Mouse (Mus musculus): ENCODE measurements at regions not wholly inside any gene's neighbourhood (a gene's known extent, or its start where the extent isn't known, plus 50 kb on each side); places are given as distances from the start of the nearest gene placed in this dataset.

- Histone ChIP-seq H3K4me3 (ENCODE audit: low read depth, low read length) (no peak overlapping the region), H3K9ac (replicated peaks; ENCODE audit: low read depth, low read length) (no peak overlapping the region), H3K27ac (ENCODE audit: low read depth) (no peak overlapping the region), H3K4me2 (ENCODE audit: low read depth, low read length) (no peak overlapping the region), H3K9me3 (replicated peaks; ENCODE audit: control insufficient read depth, low read length) (peaks cover 1% of the 10 kb centered on the region; the same call in 1 of the 2 replicates), H3K27me3 (ENCODE audit: control insufficient read depth, insufficient read depth, low read length) (no peaks in the 10 kb centered on the region), H3K36me3 (replicated peaks; ENCODE audit: control insufficient read depth, insufficient read depth, low read length) (no peaks in the 10 kb centered on the region), H3K4me1 (ENCODE audit: control insufficient read depth, insufficient read depth) (no peaks in the 10 kb centered on the region)
- DNase-seq (ENCODE audit: low spot score) (no peak), ATAC-seq (ENCODE audit: insufficient read depth, low read depth) (no peak)
- TF ChIP-seq EP300 (IDR thresholded peaks at IDR 0.05; ENCODE audit: low read depth) (no peak), CTCF (IDR thresholded peaks at IDR 0.05; ENCODE audit: low read depth) (no peak)
- whole genome bisulfite sequencing = 70% methylated on average over 3 of the region's 3 CpGs
Measured at GRCm38 (mm10) chr5:15822989-15823388, 108.9 kb upstream of the Speer4c start.

DNA sequence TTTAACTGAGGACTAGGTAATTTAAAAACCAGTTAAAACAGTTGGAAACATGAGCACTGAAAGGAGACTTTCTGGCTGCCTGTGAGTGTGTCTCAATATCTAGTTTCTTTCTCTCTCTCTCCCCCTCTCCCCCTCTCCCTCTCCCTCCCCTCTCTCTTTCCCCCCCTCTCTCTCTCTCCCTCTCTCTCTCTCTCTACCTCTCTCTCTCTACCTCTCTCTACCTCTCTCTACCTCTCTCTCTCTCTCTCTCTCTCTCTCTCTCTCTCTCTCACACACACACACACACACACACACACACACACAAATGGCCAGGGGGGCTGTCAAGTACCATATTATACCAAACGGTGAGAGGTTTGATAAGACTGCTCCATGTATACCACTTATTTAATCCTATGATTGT is 103.0 kb upstream of the Cacna2d1 start:
- H3K27ac ChIP-seq (ENCODE audit: low read depth) = no peak overlapping the region
- no peak overlapping the region for H3K9ac ChIP-seq (replicated peaks; ENCODE audit: low read depth, low read length)
- H3K9me3 ChIP-seq (replicated peaks; ENCODE audit: control insufficient read depth, low read length) = peaks cover 5% of the 10 kb centered on the region; the same call in 1 of the 2 replicates
- no peak overlapping the region for H3K4me2 ChIP-seq (ENCODE audit: low read depth, low read length)
- ATAC-seq (ENCODE audit: insufficient read depth, low read depth) (no peak), DNase-seq (ENCODE audit: low spot score) (no peak)
- H3K4me1 ChIP-seq (ENCODE audit: control insufficient read depth, insufficient read depth) = no peaks in the 10 kb centered on the region
- H3K36me3 ChIP-seq (replicated peaks; ENCODE audit: control insufficient read depth, insufficient read depth, low read length) = no peaks in the 10 kb centered on the region
- H3K27me3 ChIP-seq (ENCODE audit: control insufficient read depth, insufficient read depth, low read length) = no peaks in the 10 kb centered on the region
- no peak for TF ChIP-seq CTCF (IDR thresholded peaks at IDR 0.05; ENCODE audit: low read depth)
- no peak for TF ChIP-seq EP300 (IDR thresholded peaks at IDR 0.05; ENCODE audit: low read depth)
- no peak overlapping the region for H3K4me3 ChIP-seq (ENCODE audit: low read depth, low read length)
- 69% methylated on average over 1 of the region's 1 CpGs for WGBS

DNA sequence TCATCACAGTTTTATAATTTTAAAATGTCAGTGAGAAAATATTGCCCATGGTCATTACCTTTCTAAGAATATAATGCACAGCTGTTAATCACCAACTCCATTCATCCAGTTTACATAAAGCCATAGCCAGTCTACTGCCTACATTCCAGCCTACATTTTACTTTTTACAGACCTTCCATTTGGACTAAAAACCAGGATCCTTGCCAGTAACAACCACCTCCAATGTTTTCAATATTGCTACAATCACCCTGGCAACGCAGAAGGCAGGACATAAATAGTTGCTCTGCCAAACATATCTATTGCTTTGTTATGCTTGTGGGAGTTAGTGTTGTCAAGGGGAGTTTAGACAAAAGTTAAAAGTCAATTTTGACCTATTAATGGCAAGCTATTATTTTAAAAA is 102.2 kb upstream of the Cacna2d1 start:
- Histone ChIP-seq H3K27me3 (ENCODE audit: control insufficient read depth, insufficient read depth, low read length) (no peaks in the 10 kb centered on the region), H3K4me2 (ENCODE audit: low read depth, low read length) (no peak overlapping the region), H3K4me3 (ENCODE audit: low read depth, low read length) (no peak overlapping the region), H3K9me3 (replicated peaks; ENCODE audit: control insufficient read depth, low read length) (peaks cover 5% of the 10 kb centered on the region; the same call in 1 of the 2 replicates), H3K9ac (replicated peaks; ENCODE audit: low read depth, low read length) (no peak overlapping the region), H3K4me1 (ENCODE audit: control insufficient read depth, insufficient read depth) (no peaks in the 10 kb centered on the region), H3K27ac (ENCODE audit: low read depth) (no peak overlapping the region), H3K36me3 (replicated peaks; ENCODE audit: control insufficient read depth, insufficient read depth, low read length) (no peaks in the 10 kb centered on the region)
- no peak for ATAC-seq (ENCODE audit: insufficient read depth, low read depth)
- WGBS = 54% methylated on average over 1 of the region's 1 CpGs
- TF ChIP-seq EP300 (IDR thresholded peaks at IDR 0.05; ENCODE audit: low read depth) (no peak), CTCF (IDR thresholded peaks at IDR 0.05; ENCODE audit: low read depth) (no peak)
- DNase-seq (ENCODE audit: low spot score) = peak; percentile 16

GRCm38 (mm10) chr5:15838108-15838972 is 96.2 kb upstream of the Cacna2d1 start:
- H3K36me3 ChIP-seq (replicated peaks; ENCODE audit: control insufficient read depth, insufficient read depth, low read length) = no peaks in the 10 kb centered on the region
- ATAC-seq (ENCODE audit: insufficient read depth, low read depth) = 0 out of 2 replicates have a peak, but pooled peaks have one; percentile 44
- TF ChIP-seq EP300 (IDR thresholded peaks at IDR 0.05; ENCODE audit: low read depth) (no peak), CTCF (IDR thresholded peaks at IDR 0.05; ENCODE audit: low read depth) (peak; percentile 91)

GRCm38 (mm10) chr5:15846790-15847189 is 87.7 kb upstream of the Cacna2d1 start:
- H3K36me3 ChIP-seq (replicated peaks; ENCODE audit: control insufficient read depth, insufficient read depth, low read length) = no peaks in the 10 kb centered on the region
- ATAC-seq (ENCODE audit: insufficient read depth, low read depth) (no peak), DNase-seq (ENCODE audit: low spot score) (no peak)
- no peaks in the 10 kb centered on the region for H3K9me3 ChIP-seq (replicated peaks; ENCODE audit: control insufficient read depth, low read length)
- H3K4me2 ChIP-seq (ENCODE audit: low read depth, low read length) = no peak overlapping the region
- no peak overlapping the region for H3K27ac ChIP-seq (ENCODE audit: low read depth)
- no peak for TF ChIP-seq CTCF (IDR thresholded peaks at IDR 0.05; ENCODE audit: low read depth)
- TF ChIP-seq EP300 (IDR thresholded peaks at IDR 0.05; ENCODE audit: low read depth) = no peak
- no peaks in the 10 kb centered on the region for H3K4me1 ChIP-seq (ENCODE audit: control insufficient read depth, insufficient read depth)
- H3K27me3 ChIP-seq (ENCODE audit: control insufficient read depth, insufficient read depth, low read length) = no peaks in the 10 kb centered on the region
- H3K9ac ChIP-seq (replicated peaks; ENCODE audit: low read depth, low read length) = no peak overlapping the region
- no peak overlapping the region for H3K4me3 ChIP-seq (ENCODE audit: low read depth, low read length)
- WGBS = 84% methylated on average over 2 of the region's 2 CpGs

More at GRCm38 (mm10) chr5:15838108-15838972, 96.2 kb upstream of the Cacna2d1 start:
- Histone ChIP-seq H3K9me3 (replicated peaks; ENCODE audit: control insufficient read depth, low read length) (no peaks in the 10 kb centered on the region), H3K4me2 (ENCODE audit: low read depth, low read length) (peak overlapping the region; percentile 21; the same call in 1 of the 2 replicates), H3K27ac (ENCODE audit: low read depth) (no peak overlapping the region), H3K27me3 (ENCODE audit: control insufficient read depth, insufficient read depth, low read length) (no peaks in the 10 kb centered on the region), H3K4me3 (ENCODE audit: low read depth, low read length) (no peak overlapping the region), H3K4me1 (ENCODE audit: control insufficient read depth, insufficient read depth) (no peaks in the 10 kb centered on the region), H3K9ac (replicated peaks; ENCODE audit: low read depth, low read length) (no peak overlapping the region)
- DNase-seq (ENCODE audit: low spot score) = peak; percentile 75
- WGBS = 31% methylated on average over 17 of the region's 17 CpGs
